Mouse (Mus musculus) liver, postnatal 0 days (tissue): ENCODE measurements around the gene Lyz2. TPM values are rescaled to one million over a fixed set of nuclear protein-coding genes. Genes with fewer than 3 reads are reported as not detected.
A peak's percentile ranks its signal among the peaks of the same experiment; 100 is the strongest.
"Not testable (repeated sequence)": the region's sequence is repeated elsewhere in the genome, so short reads cannot be mapped to it uniquely, and the experiment has no call there.

Source experiments
- ATAC-seq: fragments of 200-750 bp; cut with Nextera tagmentation; 2 replicates; pipeline ENCODE4 v1.8.0; 2017; ENCODE audit warnings: mild to moderate bottlenecking, moderate library complexity
- DNase-seq: peaks from one replicate; pipeline ENCODE4 v3.0.0-alpha.2; 2016
- H3K27ac ChIP-seq: fragments of 300-500 bp; sonication (generic); 2 replicates; pipeline ENCODE4 v1.5.1; 2014; ENCODE audit warnings: antibody characterized with exemption, moderate library complexity, mild to moderate bottlenecking, low read depth
- H3K27me3 ChIP-seq: fragments of 300-500 bp; sonication (generic); 2 replicates; pipeline ENCODE4 v1.6.1; 2014; ENCODE audit warnings: low read length, control low read depth, mixed read lengths; ENCODE audit not compliant: insufficient read depth
- H3K36me3 ChIP-seq: fragments of 300-500 bp; sonication (generic); replicated peaks from 2 replicates; pipeline ENCODE4 v1.6.1; 2014; ENCODE audit warnings: mild to moderate bottlenecking, control low read depth, low read length, moderate library complexity, mixed read lengths; ENCODE audit not compliant: insufficient read depth
- H3K4me1 ChIP-seq: fragments of 300-500 bp; sonication (generic); 2 replicates; pipeline ENCODE4 v1.6.1; 2014; ENCODE audit warnings: antibody characterized with exemption, mild to moderate bottlenecking, control low read depth; ENCODE audit not compliant: insufficient read depth
- H3K4me2 ChIP-seq: fragments of 300-500 bp; sonication (generic); 2 replicates; pipeline ENCODE4 v1.6.1; 2014; ENCODE audit warnings: low read depth, mild to moderate bottlenecking, low read length, moderate library complexity, mixed read lengths
- H3K4me3 ChIP-seq: fragments of 300-500 bp; sonication (generic); 2 replicates; pipeline ENCODE4 v1.5.1; 2014; ENCODE audit warnings: low read depth, low read length
- H3K9ac ChIP-seq: fragments of 300-500 bp; sonication (generic); replicated peaks from 2 replicates; pipeline ENCODE4 v1.6.1; 2014; ENCODE audit warnings: mild to moderate bottlenecking, moderate library complexity
- H3K9me3 ChIP-seq: fragments of 300-500 bp; sonication (generic); 2 replicates; pipeline ENCODE4 v1.6.1; 2016; ENCODE audit warnings: mild to moderate bottlenecking, control low read depth, low read length, mixed read lengths
- CTCF ChIP-seq: sonication (generic); IDR thresholded peaks from 2 replicates; pipeline ENCODE4 v1.5.1; 2016; ENCODE audit warnings: antibody characterized with exemption, low read depth
- EP300 ChIP-seq: IDR thresholded peaks from 2 replicates; pipeline ENCODE4 v1.6.1; 2016; ENCODE audit warnings: antibody characterized with exemption, low read depth, mild to moderate bottlenecking
- WGBS: fragments of 180-500 bp; shearing (Covaris S2); extraction: QIAGEN DNeasy Blood & Tissue Kit; methylation state at CpG from one replicate; pipeline ENCODE4 v1.1.7; 2014; ENCODE audit not compliant: insufficient replicate concordance; 5-methylcytosine and 5-hydroxymethylcytosine counted together
- polyA plus RNA-seq: library from polyadenylated mRNA; unstranded; fragments of >200 nt; fragmentation: Nextera tagmentation; extraction: Ambion mirVana; gene quantifications from 2 replicates; pipeline ENCODE4 v1.2.1, GENCODE M21; 2015

The Lyz2 gene
- polyA plus RNA-seq, 1 experiment from 2014 or later = 556 TPM

DNA sequence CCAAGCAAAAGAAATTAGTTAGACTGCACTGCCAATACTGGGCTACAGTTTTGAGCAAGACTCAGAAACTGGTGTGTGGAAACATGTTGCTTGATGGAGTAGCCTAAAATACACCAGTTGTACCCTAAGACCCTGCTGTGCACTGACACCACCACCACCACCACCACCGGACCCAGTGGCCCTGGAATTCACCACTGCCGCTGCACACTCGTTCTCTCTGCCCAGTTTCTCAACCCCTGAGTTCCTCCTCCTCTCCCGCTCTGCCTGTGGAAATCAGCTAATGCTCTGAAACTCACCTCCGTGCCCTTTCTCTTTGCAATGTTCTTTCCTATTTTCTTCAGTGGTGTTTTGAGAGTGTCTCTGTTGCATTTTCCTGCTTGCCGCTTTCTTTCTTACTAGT, 16.2 kb upstream of the Lyz2 start:
- DNase-seq = no peak
- ATAC-seq = no peak
- Histone ChIP-seq H3K4me2 (peak overlapping the region; percentile 40), H3K36me3 (no peaks in the 10 kb centered on the region), H3K27ac (peak overlapping the region; percentile 66), H3K4me1 (peaks cover 4% of the 10 kb centered on the region; the same call in 1 of the 2 replicates), H3K27me3 (no peaks in the 10 kb centered on the region), H3K4me3 (no peak overlapping the region), H3K9me3 (no peaks in the 10 kb centered on the region), H3K9ac (no peak overlapping the region)
- WGBS = 68% methylated on average over 6 of the region's 6 CpGs
- TF ChIP-seq EP300 (no peak), CTCF (no peak)

DNA sequence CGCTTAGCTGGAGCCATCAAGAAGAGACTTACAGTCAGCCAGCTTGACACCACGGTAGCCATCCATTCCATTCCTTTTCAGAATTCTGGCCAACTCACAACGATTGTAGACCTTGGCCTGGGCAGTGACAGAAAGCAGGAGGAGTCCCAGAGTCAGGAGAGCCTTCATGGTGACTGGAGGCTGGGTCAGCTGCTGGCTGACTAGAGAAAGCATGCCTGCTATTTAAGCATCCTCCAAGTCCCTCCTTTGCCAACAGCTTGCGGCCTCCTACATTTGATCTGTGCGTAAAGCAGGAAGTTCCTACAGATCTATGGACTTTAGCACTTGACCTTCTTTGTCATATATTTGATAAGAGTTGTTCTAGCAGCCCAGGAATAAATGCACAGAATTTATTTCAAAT, 10.6 kb upstream of the Lyz2 start, which contains the start of gene Lyz1:
Lyz1 (minus strand) TSS at position 198 of the 400 bp plus-strand sequence.
- H3K27ac ChIP-seq = no peak within 1 kb of the TSS
- TF ChIP-seq CTCF (no peak), EP300 (no peak)
- no peak for DNase-seq
- H3K4me1 ChIP-seq = no peaks in the 10 kb centered on the region
- H3K9ac ChIP-seq = no peak within 1 kb of the TSS
- ATAC-seq = no peak
- H3K4me3 ChIP-seq = no peak within 1 kb of the TSS
- no peaks in the 10 kb centered on the region for H3K27me3 ChIP-seq
- H3K4me2 ChIP-seq = no peak within 1 kb of the TSS
- no peaks in the 10 kb centered on the region for H3K36me3 ChIP-seq
- no peaks in the 10 kb centered on the region for H3K9me3 ChIP-seq
- 56% methylated on average over 5 of the region's 5 CpGs for WGBS

DNA sequence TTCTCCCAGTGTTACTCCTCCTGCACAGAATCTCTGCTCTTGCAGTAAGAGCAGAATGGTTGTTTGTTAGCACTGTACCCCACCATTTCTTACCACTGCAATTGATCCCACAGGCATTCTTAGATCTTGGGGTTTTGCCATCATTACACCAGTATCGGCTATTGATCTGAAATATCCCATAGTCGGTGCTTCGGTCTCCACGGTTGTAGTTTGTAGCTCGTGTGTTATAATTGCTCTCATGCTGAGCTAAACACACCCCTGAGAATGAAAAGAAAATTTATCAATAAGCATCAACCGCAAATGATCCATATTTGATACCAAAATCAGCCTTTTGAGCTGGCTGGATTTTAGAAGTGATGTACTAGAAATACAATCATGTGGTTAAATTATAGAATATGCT, 8.8 kb upstream of the Lyz2 start:
- H3K36me3 ChIP-seq, ATAC-seq: not testable (repeated sequence)

DNA sequence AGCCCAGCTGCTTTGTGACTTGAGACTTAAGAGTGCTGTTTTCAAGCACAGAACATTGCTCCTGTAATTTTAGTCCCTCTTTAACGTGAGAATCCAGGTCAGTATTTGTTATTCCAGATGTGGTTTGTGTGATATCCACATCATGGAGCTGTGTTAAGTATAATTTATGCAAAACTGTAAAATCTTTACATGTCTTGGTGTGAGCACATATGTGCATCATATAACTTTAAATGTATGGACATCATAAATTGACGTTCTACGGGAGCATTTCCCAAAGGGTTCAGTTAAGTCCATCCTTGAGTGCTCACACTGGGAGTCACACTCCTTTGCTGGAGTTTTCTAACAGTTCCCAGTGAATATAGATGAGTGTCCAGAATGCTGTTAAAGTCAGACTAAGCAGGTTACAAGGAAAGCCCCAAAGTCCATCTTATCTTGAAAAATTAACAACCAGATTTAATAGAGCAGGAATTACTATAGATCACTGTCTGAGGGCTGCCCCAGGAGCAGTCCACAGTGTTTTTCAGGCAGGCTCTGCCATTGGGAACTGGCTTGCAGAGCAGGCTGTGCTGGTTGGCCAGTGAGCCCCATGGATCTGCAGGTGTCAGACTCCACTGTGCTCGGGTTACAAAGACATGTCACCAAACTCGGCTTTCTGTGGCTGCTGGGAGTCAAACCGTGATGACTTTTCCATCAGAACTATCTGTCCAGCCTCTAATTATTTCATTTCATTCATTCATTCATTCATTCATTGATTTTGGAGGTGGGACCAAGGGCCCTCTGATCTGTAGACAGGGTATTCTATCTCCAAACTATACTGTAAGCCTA, 8.1 kb upstream of the Lyz2 start:
- no peaks in the 10 kb centered on the region for H3K9me3 ChIP-seq
- no peaks in the 10 kb centered on the region for H3K4me1 ChIP-seq
- H3K36me3 ChIP-seq = no peaks in the 10 kb centered on the region
- H3K9ac ChIP-seq = no peak overlapping the region
- DNase-seq (no peak), ATAC-seq (no peak)
- no peaks in the 10 kb centered on the region for H3K27me3 ChIP-seq
- H3K27ac ChIP-seq = no peak overlapping the region
- WGBS = 62% methylated on average over 6 of the region's 6 CpGs
- no peak overlapping the region for H3K4me2 ChIP-seq
- no peak overlapping the region for H3K4me3 ChIP-seq
- TF ChIP-seq CTCF = no peak
- TF ChIP-seq EP300 = no peak

More for the DNA sequence above, 8.8 kb upstream of the Lyz2 start:
- not testable (repeated sequence) for H3K4me2 ChIP-seq, H3K4me1 ChIP-seq, H3K27ac ChIP-seq, H3K27me3 ChIP-seq, H3K4me3 ChIP-seq, H3K9me3 ChIP-seq, DNase-seq, H3K9ac ChIP-seq
- WGBS = 82% methylated on average over 6 of the region's 6 CpGs

DNA sequence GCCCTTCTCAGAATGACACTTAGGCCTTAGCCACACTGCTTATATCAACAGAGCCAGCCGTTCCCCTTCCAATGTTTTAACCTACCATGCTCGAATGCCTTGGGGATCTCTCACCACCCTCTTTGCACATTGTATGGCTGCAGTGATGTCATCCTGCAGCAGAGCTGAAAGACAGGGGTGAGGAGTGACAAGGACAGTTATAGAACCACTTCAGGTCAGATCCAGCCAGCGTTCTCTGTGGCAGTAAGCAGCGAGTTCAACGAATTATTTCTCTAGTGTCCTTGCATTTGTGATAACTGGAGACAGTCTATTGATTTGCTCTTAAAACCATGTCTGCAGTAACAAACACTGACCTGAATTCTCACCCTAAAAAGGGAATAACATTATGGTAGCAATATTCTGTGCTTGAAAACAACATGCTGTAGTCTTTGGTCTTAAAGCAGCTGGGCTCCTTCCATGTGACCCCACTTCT, 6.9 kb upstream of the Lyz2 start:
- H3K36me3 ChIP-seq, DNase-seq, H3K27ac ChIP-seq, H3K9me3 ChIP-seq, H3K9ac ChIP-seq, H3K4me2 ChIP-seq, ATAC-seq, H3K4me3 ChIP-seq, H3K27me3 ChIP-seq, H3K4me1 ChIP-seq: not testable (repeated sequence)
- WGBS = 68% methylated on average over 5 of the region's 5 CpGs

DNA sequence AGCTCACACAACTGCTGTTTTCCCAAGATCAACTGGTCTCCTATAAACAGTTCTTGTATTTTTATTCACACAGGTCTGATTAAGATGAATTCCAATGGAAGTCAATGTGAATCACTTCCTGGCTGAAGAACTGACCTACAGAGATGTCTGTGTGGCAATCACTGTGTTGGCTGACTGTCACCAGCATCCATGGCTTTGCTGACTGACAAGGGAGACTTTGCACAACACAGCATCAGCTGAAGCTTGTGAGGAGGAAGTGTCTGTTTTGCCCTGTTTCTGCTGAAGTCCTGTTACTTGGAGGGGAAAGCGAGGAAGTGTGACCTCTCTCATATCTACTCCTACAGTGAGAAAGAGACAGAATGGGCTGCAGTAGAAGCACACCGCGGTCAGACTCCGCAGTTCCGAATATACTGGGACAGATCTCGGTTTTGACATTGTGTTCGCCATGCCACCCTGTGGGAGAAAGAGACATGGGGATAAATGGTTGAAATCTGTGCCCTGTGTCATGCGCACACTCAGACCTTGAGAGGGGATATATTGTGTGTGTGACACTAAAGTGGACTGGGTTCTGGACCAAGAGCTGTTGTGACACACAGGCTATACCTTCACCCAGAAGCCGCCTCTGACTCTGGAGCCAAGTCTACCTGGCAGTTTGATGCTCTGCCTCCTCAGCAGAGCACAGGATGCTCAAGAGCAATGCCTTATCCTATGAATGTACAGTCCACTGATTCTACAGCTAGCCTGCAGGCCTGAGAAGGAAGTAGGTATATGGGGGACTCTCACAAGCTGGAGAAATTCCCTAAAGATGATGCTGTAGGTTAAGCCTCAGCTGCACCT, 6.3 kb upstream of the Lyz2 start:
- Histone ChIP-seq H3K4me1 (no peaks in the 10 kb centered on the region), H3K36me3 (no peaks in the 10 kb centered on the region), H3K9me3 (no peaks in the 10 kb centered on the region), H3K9ac (no peak overlapping the region), H3K4me3 (no peak overlapping the region), H3K4me2 (no peak overlapping the region), H3K27ac (no peak overlapping the region), H3K27me3 (no peaks in the 10 kb centered on the region)
- WGBS = 80% methylated on average over 9 of the region's 9 CpGs
- no peak for DNase-seq
- no peak for TF ChIP-seq CTCF
- no peak for TF ChIP-seq EP300
- peak; percentile 43 for ATAC-seq
